Mouse (Mus musculus) stomach, embryonic 15.5 days (tissue): ENCODE results near the gene Celf2. TPM values are rescaled to one million over a fixed set of nuclear protein-coding genes. Genes with fewer than 3 reads are reported as not detected.

Experiments used
- ATAC-seq: fragments of 200-750 bp; cut with Nextera tagmentation; 2 replicates; pipeline ENCODE4 v1.8.0; 2017; ENCODE audit warnings: low read depth, moderate number of reproducible peaks, moderate TSS enrichment; ENCODE audit not compliant: insufficient read depth, low FRiP score
- H3K27ac ChIP-seq: fragments of 300-500 bp; sonication (generic); 2 replicates; pipeline ENCODE4 v1.5.1; 2015; ENCODE audit warnings: mild to moderate bottlenecking, inconsistent platforms
- H3K27me3 ChIP-seq: fragments of 300-500 bp; sonication (generic); replicated peaks from 2 replicates; pipeline ENCODE4 v1.6.1; 2015; ENCODE audit warnings: inconsistent platforms
- H3K36me3 ChIP-seq: fragments of 300-500 bp; sonication (generic); 2 replicates; pipeline ENCODE4 v1.6.1; 2015; ENCODE audit warnings: inconsistent platforms
- H3K4me1 ChIP-seq: fragments of 300-500 bp; sonication (generic); 2 replicates; pipeline ENCODE4 v1.6.1; 2015; ENCODE audit warnings: inconsistent platforms
- H3K4me2 ChIP-seq: fragments of 300-500 bp; sonication (generic); 2 replicates; pipeline ENCODE4 v1.6.1; 2015; ENCODE audit warnings: mild to moderate bottlenecking, inconsistent platforms
- H3K4me3 ChIP-seq: fragments of 300-500 bp; sonication (generic); replicated peaks from 2 replicates; pipeline ENCODE4 v1.5.1; 2015; ENCODE audit warnings: inconsistent platforms
- H3K9ac ChIP-seq: fragments of 300-500 bp; sonication (generic); 2 replicates; pipeline ENCODE4 v1.6.1; 2015; ENCODE audit warnings: inconsistent platforms
- H3K9me3 ChIP-seq: fragments of 300-500 bp; sonication (generic); 2 replicates; pipeline ENCODE4 v1.6.1; 2016; ENCODE audit warnings: inconsistent platforms
- WGBS: fragments of 180-500 bp; shearing (Covaris S2); methylation state at CpG from one replicate; pipeline ENCODE4 v1.1.7; 2015; 5-methylcytosine and 5-hydroxymethylcytosine counted together
- polyA plus RNA-seq: library from polyadenylated mRNA; unstranded; fragments of >200 nt; fragmentation: Nextera tagmentation; extraction: Ambion mirVana; gene quantifications from 2 replicates; pipeline ENCODE4 v1.2.1, GENCODE M21; 2015

Celf2 gene
- polyA plus RNA-seq, 1 experiment from 2014 or later = 55.9 TPM

DNA sequence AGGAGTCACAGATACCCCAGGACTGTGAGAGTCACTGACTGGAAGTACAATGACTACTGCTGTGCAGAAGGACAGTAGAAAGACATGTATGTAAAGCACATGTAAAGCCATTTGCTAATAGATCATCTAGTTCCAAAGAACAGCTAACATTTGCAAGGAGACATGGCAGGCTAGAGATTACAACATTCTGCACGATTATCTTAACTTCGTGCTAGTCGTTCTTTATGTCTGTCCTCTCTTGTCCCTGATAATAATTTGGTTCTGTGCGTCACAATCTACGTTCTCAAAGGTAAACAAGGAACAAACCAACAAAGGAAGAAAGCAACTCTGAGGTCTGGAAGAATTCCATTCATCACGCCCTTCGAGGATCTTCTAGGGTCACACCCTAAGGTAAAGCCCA is 805.0 kb downstream of the Celf2 start:
- ATAC-seq = no peak
- no peaks in the 10 kb centered on the region for H3K4me1 ChIP-seq
- no peak overlapping the region for H3K27ac ChIP-seq
- no peak overlapping the region for H3K4me3 ChIP-seq
- 67% methylated on average over 7 of the region's 7 CpGs for WGBS
- H3K36me3 ChIP-seq = no peaks in the 10 kb centered on the region
- no peaks in the 10 kb centered on the region for H3K27me3 ChIP-seq
- H3K9ac ChIP-seq = no peak overlapping the region
- H3K9me3 ChIP-seq = no peaks in the 10 kb centered on the region
- no peak overlapping the region for H3K4me2 ChIP-seq

DNA sequence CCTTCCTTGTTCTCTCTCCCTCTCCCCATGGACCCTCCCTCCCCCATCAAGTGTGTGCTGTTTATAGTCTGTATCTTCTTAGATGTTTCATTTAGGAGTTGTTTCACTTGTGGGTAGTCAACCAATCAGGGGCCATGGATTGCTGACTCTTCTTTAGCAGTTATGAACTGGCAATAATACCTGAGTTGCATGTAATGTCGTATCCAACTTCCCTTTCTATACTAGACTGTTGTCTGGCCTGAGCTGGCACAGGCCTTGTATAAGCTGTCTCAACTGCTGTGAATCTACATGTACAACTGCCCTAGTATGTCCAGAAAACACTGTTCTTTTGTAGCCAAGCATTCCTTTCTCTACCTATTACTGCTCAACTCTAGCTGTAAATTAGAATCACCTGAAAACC is 813.0 kb downstream of the Celf2 start:
- Histone ChIP-seq H3K27me3 (no peaks in the 10 kb centered on the region), H3K4me1 (no peaks in the 10 kb centered on the region), H3K9me3 (no peaks in the 10 kb centered on the region), H3K9ac (no peak overlapping the region), H3K4me3 (no peak overlapping the region), H3K36me3 (no peaks in the 10 kb centered on the region), H3K4me2 (no peak overlapping the region), H3K27ac (no peak overlapping the region)
- 82% methylated on average over 1 of the region's 1 CpGs for WGBS
- ATAC-seq = no peak

DNA sequence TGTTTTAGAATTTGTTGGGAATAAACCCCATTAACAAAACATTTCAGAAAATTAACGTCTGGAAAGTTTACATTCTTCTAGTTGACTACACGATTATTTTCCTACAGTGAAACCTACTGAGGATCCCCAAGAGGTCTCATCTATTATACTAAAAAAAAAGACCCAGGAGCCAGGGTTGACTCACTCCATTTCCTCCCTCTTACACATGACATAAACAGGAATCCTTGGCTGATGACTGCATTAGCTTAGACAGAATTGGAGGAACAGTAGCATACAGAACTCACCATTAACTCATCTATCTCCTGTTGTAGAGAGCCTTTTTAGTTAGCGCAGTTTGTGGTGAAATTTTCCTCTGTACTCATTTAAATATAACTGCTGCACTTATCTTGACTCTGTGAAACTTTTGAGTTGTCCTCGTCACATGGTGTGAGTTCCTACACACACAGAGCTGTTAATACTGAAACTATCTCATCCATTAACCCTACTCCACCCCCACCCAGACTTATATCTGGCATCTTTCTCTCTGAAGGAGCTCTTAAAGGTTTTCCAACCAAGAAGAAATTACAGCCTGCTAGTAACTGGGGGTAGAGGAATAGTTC is 813.9 kb downstream of the Celf2 start:
- WGBS = 41% methylated on average over 4 of the region's 4 CpGs

DNA sequence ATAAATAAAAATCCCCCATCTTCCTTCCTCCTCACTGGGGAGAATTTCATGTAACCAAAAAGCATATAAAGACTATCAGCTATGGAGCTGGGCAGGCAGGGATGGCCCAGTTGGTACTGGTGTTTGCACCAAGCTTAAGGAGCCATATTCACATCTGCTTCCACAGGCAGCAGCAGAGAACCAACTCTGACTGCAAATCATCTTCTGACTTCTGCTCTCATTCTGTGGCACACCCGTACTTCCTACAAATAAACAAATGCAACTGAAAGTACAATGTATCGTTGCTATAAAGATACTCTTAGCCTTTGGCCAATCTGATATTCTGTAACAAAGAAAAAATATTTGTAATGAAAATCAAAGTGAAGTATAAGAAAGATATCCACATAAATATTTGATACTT is 819.7 kb downstream of the Celf2 start:
- Histone ChIP-seq H3K4me3 (no peak overlapping the region), H3K36me3 (no peaks in the 10 kb centered on the region), H3K9ac (no peak overlapping the region), H3K4me1 (no peaks in the 10 kb centered on the region), H3K4me2 (no peak overlapping the region), H3K9me3 (no peaks in the 10 kb centered on the region), H3K27me3 (no peaks in the 10 kb centered on the region), H3K27ac (no peak overlapping the region)
- no peak for ATAC-seq
- WGBS = 62% methylated on average over 2 of the region's 2 CpGs

More for the DNA sequence above, 813.9 kb downstream of the Celf2 start:
- no peaks in the 10 kb centered on the region for H3K4me1 ChIP-seq
- no peak overlapping the region for H3K9ac ChIP-seq
- no peak overlapping the region for H3K4me2 ChIP-seq
- H3K27ac ChIP-seq = no peak overlapping the region
- no peaks in the 10 kb centered on the region for H3K36me3 ChIP-seq
- H3K9me3 ChIP-seq = no peaks in the 10 kb centered on the region
- ATAC-seq = no peak
- no peaks in the 10 kb centered on the region for H3K27me3 ChIP-seq
- no peak overlapping the region for H3K4me3 ChIP-seq

DNA sequence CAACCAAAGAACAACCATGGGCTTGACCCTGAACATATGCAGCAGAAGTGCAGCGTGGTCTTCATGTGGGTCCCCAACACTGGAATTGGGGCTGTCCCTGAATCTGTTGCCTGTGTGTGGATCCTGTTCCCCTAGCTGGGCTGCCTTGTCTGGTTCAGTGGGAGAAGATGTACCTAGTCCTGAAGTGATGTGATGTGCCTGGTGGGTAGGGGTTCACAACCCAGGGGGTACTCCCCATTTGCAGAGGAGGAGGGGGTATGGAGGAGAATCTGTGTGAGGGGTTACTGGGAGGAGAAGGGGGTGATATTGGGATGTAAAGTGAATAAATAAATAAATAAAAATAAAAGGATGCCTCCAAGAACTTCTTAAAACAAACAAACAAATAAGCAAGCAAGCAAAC is 831.1 kb downstream of the Celf2 start:
- 100% methylated on average over 1 of the region's 1 CpGs for WGBS
- ATAC-seq = no peak
- Histone ChIP-seq H3K4me3 (no peak overlapping the region), H3K27ac (no peak overlapping the region), H3K9me3 (no peaks in the 10 kb centered on the region), H3K36me3 (no peaks in the 10 kb centered on the region), H3K27me3 (no peaks in the 10 kb centered on the region), H3K4me1 (no peaks in the 10 kb centered on the region), H3K9ac (no peak overlapping the region), H3K4me2 (no peak overlapping the region)

DNA sequence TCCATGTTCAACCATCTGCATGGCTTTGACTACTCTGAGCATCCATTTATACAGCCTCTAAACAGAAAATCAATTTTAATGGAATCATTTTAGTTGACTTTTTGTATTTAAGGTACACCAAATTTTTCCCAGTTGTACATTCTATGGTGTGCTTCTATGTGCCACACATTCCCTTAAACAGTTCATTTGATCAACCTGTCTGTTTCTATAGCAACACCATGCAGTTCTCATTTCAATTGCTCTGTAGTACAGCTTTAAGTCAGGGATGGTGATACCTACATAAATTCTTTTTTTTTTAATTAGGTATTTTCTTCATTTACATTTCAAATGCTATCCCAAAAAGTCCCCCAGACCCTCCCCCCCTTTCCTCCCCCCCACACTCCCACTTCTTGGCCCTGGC is 831.9 kb downstream of the Celf2 start:
- Histone ChIP-seq H3K36me3 (no peaks in the 10 kb centered on the region), H3K9me3 (no peaks in the 10 kb centered on the region), H3K27ac (no peak overlapping the region), H3K4me1 (no peaks in the 10 kb centered on the region), H3K4me2 (no peak overlapping the region), H3K4me3 (no peak overlapping the region), H3K27me3 (no peaks in the 10 kb centered on the region), H3K9ac (no peak overlapping the region)
- ATAC-seq = no peak

DNA sequence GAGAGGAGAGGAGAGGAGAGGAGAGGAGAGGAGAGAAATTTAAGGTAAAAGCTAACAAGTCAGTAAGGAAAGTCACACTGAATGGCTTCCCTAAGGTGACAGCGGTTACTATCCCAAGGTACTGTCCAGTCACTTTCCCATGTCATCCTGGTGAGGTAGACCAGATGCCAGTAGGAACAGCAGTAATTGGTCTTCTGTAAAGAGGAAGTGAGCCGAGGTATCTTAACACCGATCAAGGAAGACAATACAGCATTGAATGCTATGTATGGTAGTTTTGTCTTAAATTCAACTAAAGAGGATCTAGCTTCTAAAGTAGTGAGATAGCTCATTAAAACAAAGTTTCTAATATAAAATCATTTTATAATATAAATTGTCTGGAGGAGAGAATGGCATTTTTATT is 835.0 kb downstream of the Celf2 start:
- Histone ChIP-seq H3K4me2 (no peak overlapping the region), H3K27me3 (no peaks in the 10 kb centered on the region), H3K4me3 (no peak overlapping the region), H3K9me3 (no peaks in the 10 kb centered on the region), H3K4me1 (no peaks in the 10 kb centered on the region), H3K36me3 (no peaks in the 10 kb centered on the region), H3K9ac (no peak overlapping the region), H3K27ac (no peak overlapping the region)
- no peak for ATAC-seq
- WGBS = 85% methylated on average over 3 of the region's 3 CpGs

DNA sequence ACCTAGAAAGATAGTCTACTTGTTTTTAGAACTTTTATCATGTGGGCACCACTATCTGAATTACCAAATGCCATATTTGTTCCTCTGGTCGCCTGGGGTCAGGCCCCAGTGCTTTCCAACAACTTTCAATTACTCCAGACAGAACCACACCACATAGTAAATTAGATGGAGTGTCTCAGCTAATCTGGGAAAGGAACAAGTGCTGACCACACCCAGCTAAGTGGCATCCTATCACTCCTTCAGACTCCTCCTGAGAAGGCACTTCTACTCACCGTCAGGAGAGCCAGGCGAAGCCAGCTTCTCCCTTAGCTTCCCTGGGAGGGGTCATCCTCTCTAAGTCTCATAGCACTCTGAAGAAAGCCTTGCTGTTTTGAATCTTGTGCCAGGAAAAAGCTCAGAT is 835.9 kb downstream of the Celf2 start:
- Histone ChIP-seq H3K4me3 (no peak overlapping the region), H3K9me3 (no peaks in the 10 kb centered on the region), H3K27ac (no peak overlapping the region), H3K4me2 (no peak overlapping the region), H3K36me3 (no peaks in the 10 kb centered on the region), H3K27me3 (no peaks in the 10 kb centered on the region), H3K4me1 (no peaks in the 10 kb centered on the region), H3K9ac (no peak overlapping the region)
- no peak for ATAC-seq
- 75% methylated on average over 3 of the region's 3 CpGs for WGBS

DNA sequence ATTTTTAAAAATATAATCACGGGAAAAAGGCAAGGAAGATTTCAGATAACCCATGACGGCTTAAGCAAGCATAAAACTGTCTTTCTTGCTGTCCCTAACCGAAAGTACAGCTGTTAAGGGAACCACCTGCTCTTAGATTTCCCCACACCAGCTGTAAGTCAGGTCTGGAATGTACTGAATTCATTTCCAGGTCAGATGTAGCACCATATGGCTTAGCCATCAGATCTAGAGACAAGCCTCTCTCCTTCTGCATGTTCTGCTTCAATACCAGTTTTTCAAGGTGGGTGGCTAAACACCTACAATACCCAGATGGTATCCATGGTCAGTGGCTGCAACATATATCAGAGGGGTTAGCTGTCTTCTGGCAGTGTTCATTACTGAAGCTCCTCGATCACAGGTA is 841.8 kb downstream of the Celf2 start:
- H3K4me2 ChIP-seq = no peak overlapping the region
- H3K4me3 ChIP-seq = no peak overlapping the region
- H3K27ac ChIP-seq = no peak overlapping the region
- no peaks in the 10 kb centered on the region for H3K27me3 ChIP-seq
- no peaks in the 10 kb centered on the region for H3K36me3 ChIP-seq
- H3K9ac ChIP-seq = no peak overlapping the region
- ATAC-seq = no peak
- WGBS = 71% methylated on average over 4 of the region's 4 CpGs
- H3K4me1 ChIP-seq = no peaks in the 10 kb centered on the region
- H3K9me3 ChIP-seq = no peaks in the 10 kb centered on the region

DNA sequence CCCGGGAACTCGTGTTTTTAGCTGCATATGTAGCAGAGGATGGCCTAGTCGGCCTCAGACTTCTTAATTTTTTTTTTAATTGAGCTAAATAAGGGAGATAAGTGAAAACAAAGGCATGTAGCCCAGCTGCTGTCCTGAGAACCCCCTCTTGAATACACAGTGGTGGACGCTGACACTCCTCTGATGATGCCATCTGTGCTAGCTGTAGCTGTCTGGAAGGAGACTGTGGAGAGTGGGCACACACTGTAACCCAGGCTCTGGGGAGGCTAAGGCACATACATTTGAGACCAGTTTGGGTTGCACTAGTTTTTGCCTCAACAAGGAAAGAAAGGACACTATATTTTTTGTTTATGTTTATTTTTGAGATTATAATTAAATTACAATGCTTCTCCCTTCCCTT is 849.5 kb downstream of the Celf2 start:
- Histone ChIP-seq H3K9ac (no peak overlapping the region), H3K4me2 (no peak overlapping the region), H3K9me3 (no peaks in the 10 kb centered on the region), H3K27ac (no peak overlapping the region), H3K36me3 (no peaks in the 10 kb centered on the region), H3K27me3 (no peaks in the 10 kb centered on the region), H3K4me1 (no peaks in the 10 kb centered on the region), H3K4me3 (no peak overlapping the region)
- WGBS = 78% methylated on average over 4 of the region's 4 CpGs
- no peak for ATAC-seq

DNA sequence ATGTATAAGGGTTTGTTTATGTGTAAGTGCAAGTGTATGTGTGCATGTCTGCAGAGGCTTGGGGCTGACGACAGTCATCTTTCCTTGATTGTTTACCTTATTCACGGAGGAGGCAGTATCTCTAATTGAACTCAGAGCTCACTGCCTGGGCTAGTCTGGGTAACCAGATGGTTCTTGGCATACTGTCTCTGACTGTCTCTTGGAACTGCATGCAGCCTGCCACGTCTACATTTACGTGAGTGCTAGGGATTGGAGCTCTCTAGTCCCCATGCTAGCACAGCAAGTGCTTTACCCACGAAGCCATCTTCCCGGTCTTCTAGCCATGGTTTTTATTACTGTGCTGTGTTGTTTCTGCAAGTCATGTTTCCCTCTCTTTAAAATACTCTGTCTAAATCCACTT is 855.6 kb downstream of the Celf2 start:
- Histone ChIP-seq H3K9me3 (no peaks in the 10 kb centered on the region), H3K4me2 (no peak overlapping the region), H3K4me1 (no peaks in the 10 kb centered on the region), H3K27me3 (no peaks in the 10 kb centered on the region), H3K4me3 (no peak overlapping the region), H3K9ac (no peak overlapping the region), H3K36me3 (no peaks in the 10 kb centered on the region), H3K27ac (no peak overlapping the region)
- no peak for ATAC-seq
- 56% methylated on average over 6 of the region's 6 CpGs for WGBS

DNA sequence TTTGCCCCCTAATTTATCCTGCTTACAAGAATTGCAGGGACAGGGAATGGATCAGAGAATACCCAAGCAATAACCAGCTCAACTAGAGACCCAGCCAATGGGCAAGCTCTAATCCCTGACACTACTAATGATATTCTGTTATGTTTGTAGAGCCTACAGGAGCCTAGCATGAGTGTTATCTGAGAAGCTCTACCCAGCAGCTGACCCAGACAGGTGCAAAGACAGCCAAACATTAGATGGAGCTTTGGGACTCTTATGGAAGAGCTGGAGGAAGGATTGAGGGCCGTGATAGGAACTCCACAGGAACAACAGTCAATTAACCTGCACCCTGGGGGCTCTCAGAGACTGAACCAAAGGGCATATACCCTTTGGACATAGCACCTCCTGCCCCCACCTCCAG is 857.7 kb downstream of the Celf2 start:
- 80% methylated on average over 1 of the region's 1 CpGs for WGBS
- no peaks in the 10 kb centered on the region for H3K4me1 ChIP-seq
- H3K27me3 ChIP-seq = no peaks in the 10 kb centered on the region
- no peaks in the 10 kb centered on the region for H3K36me3 ChIP-seq
- no peak overlapping the region for H3K9ac ChIP-seq
- H3K27ac ChIP-seq = no peak overlapping the region
- no peaks in the 10 kb centered on the region for H3K9me3 ChIP-seq
- H3K4me3 ChIP-seq = no peak overlapping the region
- no peak for ATAC-seq
- no peak overlapping the region for H3K4me2 ChIP-seq

DNA sequence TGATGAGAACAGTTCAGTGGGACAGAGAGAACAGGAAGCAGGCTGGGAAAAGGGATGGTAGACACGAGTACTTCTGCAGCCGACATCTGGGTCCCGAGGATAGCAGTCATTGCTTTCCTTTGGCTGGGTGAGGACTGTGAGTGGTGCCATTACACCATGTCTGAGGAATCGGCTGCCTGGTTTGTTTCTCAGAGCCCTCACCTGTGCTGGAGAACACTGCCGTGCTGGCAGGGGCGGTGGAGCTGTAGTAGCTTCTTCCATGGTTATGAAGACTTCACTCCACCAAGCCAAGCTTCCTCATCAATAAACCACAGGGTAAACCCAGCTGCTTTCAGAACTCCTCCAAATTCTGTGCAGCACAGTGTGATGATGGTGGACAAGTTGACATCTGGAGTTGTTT is 860.5 kb downstream of the Celf2 start:
- Histone ChIP-seq H3K27ac (no peak overlapping the region), H3K36me3 (no peaks in the 10 kb centered on the region), H3K9me3 (no peaks in the 10 kb centered on the region), H3K4me2 (no peak overlapping the region), H3K4me3 (no peak overlapping the region), H3K9ac (no peak overlapping the region), H3K4me1 (no peaks in the 10 kb centered on the region), H3K27me3 (no peaks in the 10 kb centered on the region)
- 78% methylated on average over 6 of the region's 6 CpGs for WGBS
- no peak for ATAC-seq
